Mouse (Mus musculus): Measurements from ENCODE around the gene Gm17651. TPM values are rescaled to one million over a fixed set of nuclear protein-coding genes. Genes with fewer than 3 reads are reported as not detected.

Gm17651 gene
- total and polyA plus RNA-seq, 3 experiments, result not detected

- Histone ChIP-seq H3K4me3 (replicated peaks in 1 of 3; ENCODE audit: low read depth in 2 of 3, low read length in 2 of 3, poor library complexity in 1 of 3) (no peak overlapping the region), H3K9ac (ENCODE audit: insufficient read depth, low read depth) (no peak overlapping the region), H3K27me3 (replicated peaks) (no peaks in the 10 kb centered on the region), H3K4me2 (ENCODE audit: insufficient read depth, low read depth, poor library complexity, severe bottlenecking) (no peak overlapping the region), H3K9me3 (replicated peaks; ENCODE audit: low read length) (no peaks in the 10 kb centered on the region), H3K4me1 (ENCODE audit: control insufficient read depth in 1 of 2, insufficient read depth in 2 of 2) (peaks cover 0 to 11% of the 10 kb centered on the region in 2 experiments; a peak in 2 of 4 replicates), H3K27ac (ENCODE audit: insufficient read depth, low read depth) (no peak overlapping the region), H3K79me2 (replicated peaks; ENCODE audit: control insufficient read depth, extremely low read depth, insufficient read depth, poor library complexity, severe bottlenecking) (no peaks in the 10 kb centered on the region), H3K36me3 (replicated peaks in 1 of 2; ENCODE audit: control insufficient read depth in 1 of 2, insufficient read depth in 1 of 2, low read length in 1 of 2) (no peaks in the 10 kb centered on the region)
- no peak for DNase-seq (ENCODE audit: extremely low read depth)
- dilution Hi-C loops (cut with MboI; ENCODE audit: extremely low pct_ligation_motif_present, extremely low pct_unique_long_range_greater_than_20kb, low sequenced_read_pairs), result no loop called here
- in situ Hi-C loops (cut with MboI; ENCODE audit: low pct_ligation_motif_present, low pct_unique_long_range_greater_than_20kb, low sequenced_read_pairs), result no loop called here
- TF ChIP-seq CTCF (conservative IDR thresholded peaks at IDR 0.05 in 1 of 2, IDR thresholded peaks at IDR 0.05 in 1 of 2; ENCODE audit: low read depth in 2 of 2, low read length in 2 of 2) (no peak), TBP (conservative IDR thresholded peaks at IDR 0.05; ENCODE audit: low read depth, low read length) (no peak), USF2 (conservative IDR thresholded peaks at IDR 0.05; ENCODE audit: low read depth, low read length) (no peak), JUND (conservative IDR thresholded peaks at IDR 0.05; ENCODE audit: low read depth, low read length) (no peak), USF1 (IDR thresholded peaks at IDR 0.05; ENCODE audit: low read depth, low read length) (no peak), MAX (IDR thresholded peaks at IDR 0.05; ENCODE audit: low read length) (no peak)
Observed at GRCm38 (mm10) chr3:97633456-97633855, 41.0 kb downstream of the Gm17651 start.

- no peak for DNase-seq (ENCODE audit: extremely low read depth)
- Histone ChIP-seq H3K4me2 (ENCODE audit: insufficient read depth, low read depth, poor library complexity, severe bottlenecking) (no peak overlapping the region), H3K27me3 (replicated peaks) (no peaks in the 10 kb centered on the region), H3K27ac (ENCODE audit: insufficient read depth, low read depth) (no peak overlapping the region), H3K9me3 (replicated peaks; ENCODE audit: low read length) (no peaks in the 10 kb centered on the region), H3K4me1 (ENCODE audit: control insufficient read depth in 1 of 2, insufficient read depth in 2 of 2) (peaks cover 4 to 14% of the 10 kb centered on the region in 2 experiments; a peak in 2 of 4 replicates), H3K36me3 (replicated peaks in 1 of 2; ENCODE audit: control insufficient read depth in 1 of 2, insufficient read depth in 1 of 2, low read length in 1 of 2) (no peaks in the 10 kb centered on the region), H3K9ac (ENCODE audit: insufficient read depth, low read depth) (no peak overlapping the region), H3K4me3 (replicated peaks in 1 of 3; ENCODE audit: low read depth in 2 of 3, low read length in 2 of 3, poor library complexity in 1 of 3) (no peak overlapping the region), H3K79me2 (replicated peaks; ENCODE audit: control insufficient read depth, extremely low read depth, insufficient read depth, poor library complexity, severe bottlenecking) (no peaks in the 10 kb centered on the region)
- in situ Hi-C loops (cut with MboI; ENCODE audit: low pct_ligation_motif_present, low pct_unique_long_range_greater_than_20kb, low sequenced_read_pairs) (no loop called here), dilution Hi-C loops (cut with MboI; ENCODE audit: extremely low pct_ligation_motif_present, extremely low pct_unique_long_range_greater_than_20kb, low sequenced_read_pairs) (no loop called here)
- TF ChIP-seq ELF1 (IDR thresholded peaks at IDR 0.05; ENCODE audit: low read depth, low read length) (no peak), RCOR1 (conservative IDR thresholded peaks at IDR 0.05; ENCODE audit: low read depth, low read length) (no peak), MAZ (IDR thresholded peaks at IDR 0.05; ENCODE audit: low read depth, low read length) (no peak), SMC3 (IDR thresholded peaks at IDR 0.05; ENCODE audit: low read depth, low read length) (no peak), JUND (conservative IDR thresholded peaks at IDR 0.05; ENCODE audit: low read depth, low read length) (no peak), PAX5 (IDR thresholded peaks at IDR 0.05; ENCODE audit: low read length) (no peak), BHLHE40 (IDR thresholded peaks at IDR 0.05; ENCODE audit: low read depth, low read length) (no peak), CHD1 (IDR thresholded peaks at IDR 0.05; ENCODE audit: low read depth, low read length) (no peak), MAX (IDR thresholded peaks at IDR 0.05; ENCODE audit: low read length) (no peak), TCF12 (IDR thresholded peaks at IDR 0.05; ENCODE audit: low read depth, low read length) (no peak), HCFC1 (IDR thresholded peaks at IDR 0.05; ENCODE audit: low read depth, low read length) (no peak), ZC3H11A (IDR thresholded peaks at IDR 0.05; ENCODE audit: low read depth, low read length) (no peak), MAFK (IDR thresholded peaks at IDR 0.05; ENCODE audit: insufficient replicate concordance, low read length) (no peak), NRF1 (IDR thresholded peaks at IDR 0.05; ENCODE audit: low read depth, low read length) (no peak), USF2 (conservative IDR thresholded peaks at IDR 0.05; ENCODE audit: low read depth, low read length) (no peak)
Observed at GRCm38 (mm10) chr3:97631258-97631860, 43.1 kb downstream of the Gm17651 start.

Measured in CH12.LX (cell line).